Mouse (Mus musculus) intestine, embryonic 16.5 days (tissue): ENCODE measurements around the gene Zfp668. TPM values are rescaled to one million over a fixed set of nuclear protein-coding genes. Genes with fewer than 3 reads are reported as not detected.
A peak's percentile ranks its signal among the peaks of the same experiment; 100 is the strongest.

Experiments
- ATAC-seq: fragments of 200-750 bp; cut with Nextera tagmentation; 2 replicates; pipeline ENCODE4 v1.8.0; 2017; ENCODE audit warnings: moderate TSS enrichment, moderate library complexity
- H3K27ac ChIP-seq: fragments of 300-500 bp; sonication (generic); 2 replicates; pipeline ENCODE4 v1.5.1; 2014; ENCODE audit warnings: mild to moderate bottlenecking, low read length
- H3K27me3 ChIP-seq: fragments of 300-500 bp; sonication (generic); replicated peaks from 2 replicates; pipeline ENCODE4 v1.6.1; 2014; ENCODE audit warnings: low read length, control low read depth, mixed read lengths; ENCODE audit not compliant: control insufficient read depth, insufficient read depth
- H3K36me3 ChIP-seq: fragments of 300-500 bp; sonication (generic); 2 replicates; pipeline ENCODE4 v1.6.1; 2014; ENCODE audit warnings: low read length, control low read depth; ENCODE audit not compliant: control insufficient read depth, insufficient read depth
- H3K4me1 ChIP-seq: fragments of 300-500 bp; sonication (generic); 2 replicates; pipeline ENCODE4 v1.6.1; 2014; ENCODE audit warnings: low read length, control low read depth, mixed read lengths; ENCODE audit not compliant: control insufficient read depth, insufficient read depth
- H3K4me2 ChIP-seq: fragments of 300-500 bp; sonication (generic); 2 replicates; pipeline ENCODE4 v1.6.1; 2014; ENCODE audit warnings: low read depth, low read length, control low read depth
- H3K4me3 ChIP-seq: fragments of 300-500 bp; sonication (generic); 2 replicates; pipeline ENCODE4 v1.5.1; 2014; ENCODE audit warnings: mild to moderate bottlenecking, low read length
- H3K9ac ChIP-seq: fragments of 300-500 bp; sonication (generic); 2 replicates; pipeline ENCODE4 v1.6.1; 2014; ENCODE audit warnings: low read depth, low read length
- H3K9me3 ChIP-seq: fragments of 300-500 bp; sonication (generic); 2 replicates; pipeline ENCODE4 v1.6.1; 2016; ENCODE audit warnings: low read length, control low read depth; ENCODE audit not compliant: control insufficient read depth
- WGBS: fragments of 180-500 bp; shearing (Covaris S2); extraction: QIAGEN DNeasy Blood & Tissue Kit; methylation state at CpG from one replicate; pipeline ENCODE4 v1.1.7; 2014; 5-methylcytosine and 5-hydroxymethylcytosine counted together
- polyA plus RNA-seq: library from polyadenylated mRNA; unstranded; fragments of >200 nt; fragmentation: Nextera tagmentation; extraction: Ambion mirVana; gene quantifications from 2 replicates; pipeline ENCODE4 v1.2.1, GENCODE M21; 2015

Zfp668 gene
- polyA plus RNA-seq, 1 experiment from 2014 or later = 14.6 TPM

DNA sequence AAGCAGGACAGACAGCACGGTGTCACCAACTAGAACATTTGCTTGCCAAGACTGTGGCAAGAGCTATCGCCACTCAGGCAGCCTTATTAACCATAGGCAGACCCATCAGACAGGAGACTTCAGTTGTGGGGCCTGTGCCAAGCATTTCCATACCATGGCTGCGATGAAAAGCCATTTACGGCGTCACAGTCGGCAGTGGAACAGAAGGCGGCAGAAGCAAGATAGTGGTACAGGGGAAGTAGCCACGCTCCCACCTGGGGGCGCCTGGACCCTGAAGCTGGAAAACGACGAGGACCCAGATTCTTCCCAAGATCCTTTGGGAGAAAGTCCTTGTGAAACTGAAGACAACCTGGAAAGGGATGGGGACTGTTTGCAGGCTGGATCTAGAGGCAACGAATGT is 3.8 kb upstream of the Zfp668 start:
- H3K4me1 ChIP-seq = peaks cover 24% of the 10 kb centered on the region
- WGBS = 75% methylated on average over 12 of the region's 12 CpGs
- H3K27ac ChIP-seq = no peak overlapping the region

DNA sequence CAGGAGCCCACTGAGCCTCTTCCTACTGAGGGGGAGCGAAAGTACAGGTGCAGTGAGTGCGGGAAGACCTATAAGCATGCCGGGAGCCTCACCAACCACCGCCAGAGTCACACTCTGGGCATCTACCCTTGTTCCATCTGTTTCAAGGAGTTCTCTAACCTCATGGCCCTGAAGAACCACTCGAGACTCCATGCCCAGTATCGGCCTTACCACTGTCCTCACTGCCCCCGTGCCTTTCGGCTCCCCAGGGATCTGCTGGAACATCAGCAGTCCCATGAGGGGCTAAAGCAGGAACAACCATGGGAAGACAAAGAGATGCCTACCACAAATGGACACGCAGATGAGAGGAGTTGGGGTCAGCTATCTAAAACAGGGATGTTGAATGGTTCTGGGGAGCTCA is 2.7 kb upstream of the Zfp668 start:
- Histone ChIP-seq H3K4me2 (no peak overlapping the region), H3K4me1 (peaks cover 26% of the 10 kb centered on the region), H3K27ac (no peak overlapping the region), H3K9ac (no peak overlapping the region), H3K27me3 (no peaks in the 10 kb centered on the region), H3K36me3 (peaks cover 49% of the 10 kb centered on the region), H3K9me3 (no peaks in the 10 kb centered on the region), H3K4me3 (no peak overlapping the region)
- 96% methylated on average over 9 of the region's 9 CpGs for WGBS
- ATAC-seq = no peak

More for the DNA sequence above, 3.8 kb upstream of the Zfp668 start:
- H3K4me2 ChIP-seq = no peak overlapping the region
- no peak overlapping the region for H3K9ac ChIP-seq
- no peaks in the 10 kb centered on the region for H3K9me3 ChIP-seq
- peaks cover 55% of the 10 kb centered on the region for H3K36me3 ChIP-seq
- H3K27me3 ChIP-seq = no peaks in the 10 kb centered on the region
- no peak overlapping the region for H3K4me3 ChIP-seq
- no peak for ATAC-seq

DNA sequence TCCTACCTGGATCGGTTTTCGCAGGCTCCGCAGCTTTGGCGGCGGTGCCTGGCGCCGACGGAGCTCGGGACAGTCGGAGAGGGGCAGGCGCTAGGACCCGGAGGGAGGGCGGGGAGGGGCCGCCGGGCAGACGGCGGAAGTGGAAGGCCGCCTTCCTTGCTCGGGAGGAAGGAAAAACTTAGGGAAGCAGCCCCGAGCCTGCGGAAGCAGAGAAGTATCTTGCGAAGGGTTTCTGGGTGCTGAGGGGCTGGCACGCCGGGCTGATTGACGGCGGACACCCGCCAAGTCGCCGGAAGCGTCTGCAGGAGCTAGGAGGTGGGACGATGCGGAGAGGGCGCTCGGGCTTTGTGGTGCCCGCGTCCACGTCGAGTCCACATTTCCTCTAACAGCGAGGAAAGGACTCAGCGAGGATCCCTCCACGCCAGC is 574 bp downstream of the Zfp668 start, which contains the start of gene Zfp646:
Zfp646 (plus strand) TSS at position 181 of the 426 bp plus-strand sequence.
- Histone ChIP-seq H3K9me3 (no peaks in the 10 kb centered on the region), H3K9ac (peak within 1 kb of the TSS; percentile 99), H3K36me3 (peaks cover 24% of the 10 kb centered on the region), H3K27ac (peak within 1 kb of the TSS; percentile 100), H3K4me1 (peaks cover 21% of the 10 kb centered on the region), H3K4me3 (peak within 1 kb of the TSS; percentile 99), H3K4me2 (peak within 1 kb of the TSS; percentile 72), H3K27me3 (no peaks in the 10 kb centered on the region)
- under 1% methylated on average over 41 of the region's 41 CpGs for WGBS
- ATAC-seq = peak; percentile 92

DNA sequence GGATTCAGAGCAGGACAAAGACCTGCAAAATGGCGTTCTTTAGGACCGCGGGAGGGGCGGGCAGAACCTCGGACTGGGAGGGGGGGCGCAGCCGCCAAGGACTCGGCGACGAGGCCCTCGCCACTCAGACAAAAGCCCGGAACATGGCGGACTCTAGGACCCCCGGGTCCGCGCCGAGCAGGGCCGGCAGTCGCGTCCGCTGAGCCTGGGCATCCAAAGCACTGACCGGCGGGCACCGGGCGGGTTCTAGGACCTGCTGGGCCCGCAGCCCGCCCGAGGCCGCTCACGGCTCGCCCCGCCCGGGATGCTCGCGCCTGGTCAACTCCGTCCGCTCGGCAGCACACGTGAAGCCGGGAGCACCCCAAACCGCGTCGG is 1.0 kb downstream of the Zfp668 start:
- Histone ChIP-seq H3K4me3 (peak overlapping the region; percentile 99), H3K4me2 (peak overlapping the region; percentile 72), H3K9ac (peak overlapping the region; percentile 99), H3K27me3 (no peaks in the 10 kb centered on the region), H3K9me3 (no peaks in the 10 kb centered on the region), H3K36me3 (peaks cover 20% of the 10 kb centered on the region), H3K4me1 (peaks cover 21% of the 10 kb centered on the region), H3K27ac (peak overlapping the region; percentile 100)
- WGBS = under 1% methylated on average over 42 of the region's 43 CpGs
- ATAC-seq = peak; percentile 89

DNA sequence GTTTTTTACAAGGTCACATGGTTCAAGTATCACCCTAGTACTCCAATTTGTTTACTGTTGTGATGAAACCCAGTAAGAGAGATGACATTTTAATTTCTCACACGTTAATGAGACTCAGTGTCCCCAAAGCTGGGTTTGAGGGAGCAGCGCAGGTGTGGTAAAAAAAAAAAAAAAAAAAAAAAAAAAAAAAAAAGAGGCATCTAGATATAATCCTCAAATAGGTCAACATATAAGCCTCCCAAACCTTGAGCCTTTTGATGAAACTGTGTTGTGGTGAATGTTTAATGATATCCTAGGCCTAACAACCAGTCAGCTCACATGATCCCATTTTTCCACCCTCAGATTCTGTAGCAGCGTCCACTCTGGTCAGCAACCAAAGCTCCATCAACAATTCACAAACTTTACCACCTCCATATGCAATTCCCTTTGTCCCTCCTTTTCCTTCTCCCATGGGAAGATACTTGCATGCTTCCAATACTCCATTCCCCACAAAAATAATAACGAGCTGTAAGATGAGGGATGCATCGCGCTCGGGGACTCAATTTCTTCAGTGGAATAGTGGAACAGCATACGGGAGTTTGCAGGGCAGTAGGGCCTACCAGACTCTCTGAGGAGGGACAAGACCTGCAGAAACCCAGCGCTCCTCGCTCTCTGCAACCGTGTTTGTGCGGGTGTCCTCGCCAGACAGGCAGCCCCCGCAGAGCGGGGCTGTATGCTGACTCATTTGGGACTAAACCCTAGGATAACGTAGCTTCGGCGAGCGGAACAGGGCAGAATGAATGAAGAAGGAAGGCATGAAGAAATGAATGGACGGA is 1.6 kb downstream of the Zfp668 start:
- H3K27ac ChIP-seq = peak overlapping the region; percentile 100
- H3K4me2 ChIP-seq = peak overlapping the region; percentile 57
- H3K4me3 ChIP-seq = peak overlapping the region; percentile 99
- WGBS = 2% methylated on average over 20 of the region's 20 CpGs
- H3K4me1 ChIP-seq = peaks cover 21% of the 10 kb centered on the region
- no peaks in the 10 kb centered on the region for H3K9me3 ChIP-seq
- no peaks in the 10 kb centered on the region for H3K27me3 ChIP-seq
- peak; percentile 18 for ATAC-seq
- H3K36me3 ChIP-seq = peaks cover 16% of the 10 kb centered on the region
- H3K9ac ChIP-seq = peak overlapping the region; percentile 99

DNA sequence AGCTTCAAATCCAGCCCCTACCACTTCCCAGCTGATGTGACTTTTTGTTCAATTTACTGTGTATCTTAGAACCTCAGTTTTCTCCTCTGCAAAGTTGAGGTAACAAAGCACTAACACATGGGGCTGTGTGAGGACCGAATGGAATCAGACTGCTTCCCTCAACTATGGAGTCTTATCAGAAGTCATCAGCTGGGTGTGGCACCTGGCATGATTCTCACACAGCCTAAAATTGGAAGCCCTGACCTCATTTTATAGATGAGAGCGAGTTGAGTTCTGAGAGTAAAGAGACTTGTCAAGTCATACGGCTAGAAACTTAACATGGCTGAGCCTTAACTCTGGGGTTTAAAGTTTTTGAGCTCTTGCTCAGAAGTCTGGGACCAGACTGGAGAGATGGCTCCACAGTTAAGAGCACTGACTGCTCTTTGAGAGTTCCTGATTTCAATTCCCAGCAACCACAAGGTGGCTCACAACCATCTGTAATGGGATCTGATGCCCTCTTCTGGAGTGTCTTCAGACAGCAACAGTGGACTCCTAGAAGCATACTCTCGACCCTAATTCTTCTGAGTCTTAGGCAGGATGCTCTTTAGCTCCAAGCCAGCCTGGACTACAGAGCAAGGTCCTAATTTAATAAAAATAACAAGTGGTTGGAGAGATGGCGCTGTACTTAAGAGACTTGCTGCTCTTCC is 6.3 kb downstream of the Zfp668 start:
- WGBS = 81% methylated on average over 5 of the region's 5 CpGs
- no peak overlapping the region for H3K4me2 ChIP-seq

DNA sequence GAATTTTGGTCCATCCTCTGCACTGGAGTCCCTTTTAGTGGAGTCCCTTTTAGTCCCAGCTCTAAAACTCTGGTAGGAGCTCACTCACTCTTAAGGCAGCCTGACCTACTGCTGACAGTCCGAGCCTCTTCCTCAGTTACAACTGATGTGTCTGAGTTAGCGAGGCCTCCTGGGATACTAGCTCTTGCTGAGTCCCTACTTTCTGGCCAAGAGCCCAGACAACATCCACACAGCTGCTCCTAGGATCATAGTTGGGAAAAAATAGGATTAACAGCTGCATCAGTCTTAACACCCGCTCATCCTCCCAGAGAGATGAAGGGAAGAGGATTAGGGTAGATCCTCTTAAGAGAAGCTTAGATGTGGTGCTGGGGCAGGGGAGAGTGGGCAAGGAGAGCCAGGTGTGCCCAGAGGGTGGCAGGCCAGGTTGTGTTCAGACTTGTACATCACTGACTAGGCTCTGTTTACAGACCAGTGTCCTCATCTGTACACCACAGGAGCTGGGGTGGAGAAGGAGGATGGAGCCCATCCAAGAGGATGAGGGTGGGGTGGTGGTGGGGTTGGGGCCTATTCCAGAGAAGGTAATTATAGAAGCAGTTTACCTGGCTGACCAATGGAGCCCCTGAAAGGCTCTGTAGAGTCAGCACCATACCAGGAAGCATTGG is 7.3 kb downstream of the Zfp668 start:
- peak; percentile 69 for ATAC-seq
- no peaks in the 10 kb centered on the region for H3K9me3 ChIP-seq
- WGBS = 55% methylated on average over 3 of the region's 3 CpGs
- peak overlapping the region; percentile 36 for H3K27ac ChIP-seq
- H3K36me3 ChIP-seq = peaks cover 18% of the 10 kb centered on the region
- no peaks in the 10 kb centered on the region for H3K27me3 ChIP-seq
- H3K4me1 ChIP-seq = peaks cover 12% of the 10 kb centered on the region
- no peak overlapping the region for H3K9ac ChIP-seq
- no peak overlapping the region for H3K4me3 ChIP-seq
- no peak overlapping the region for H3K4me2 ChIP-seq

More for the DNA sequence above, 6.3 kb downstream of the Zfp668 start:
- no peak overlapping the region for H3K9ac ChIP-seq
- no peak for ATAC-seq
- peaks cover 17% of the 10 kb centered on the region for H3K4me1 ChIP-seq
- no peak overlapping the region for H3K27ac ChIP-seq
- no peak overlapping the region for H3K4me3 ChIP-seq
- no peaks in the 10 kb centered on the region for H3K27me3 ChIP-seq
- no peaks in the 10 kb centered on the region for H3K9me3 ChIP-seq
- peaks cover 18% of the 10 kb centered on the region for H3K36me3 ChIP-seq

DNA sequence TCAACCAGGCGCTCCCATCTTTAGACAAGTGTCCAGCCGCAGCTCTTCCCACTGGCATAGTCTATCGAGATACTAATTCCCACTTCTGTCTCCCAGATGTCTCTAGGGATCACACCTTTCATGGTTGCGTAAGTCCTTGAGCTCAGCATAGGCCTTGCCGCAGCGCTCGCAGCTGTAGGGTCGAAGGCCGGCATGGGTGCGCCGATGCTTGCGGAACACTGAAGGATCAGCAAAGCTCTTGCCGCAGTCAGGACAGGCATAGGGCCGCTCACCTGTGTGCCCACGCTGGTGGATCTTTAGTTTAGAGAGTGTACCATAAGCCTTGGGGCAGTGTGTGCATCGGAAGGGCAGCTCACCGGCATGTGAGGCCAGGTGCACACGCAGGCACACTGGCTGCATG is 9.0 kb downstream of the Zfp668 start:
- Histone ChIP-seq H3K4me1 (peaks cover 5% of the 10 kb centered on the region), H3K4me3 (no peak overlapping the region), H3K4me2 (no peak overlapping the region), H3K27ac (no peak overlapping the region), H3K9ac (no peak overlapping the region), H3K9me3 (no peaks in the 10 kb centered on the region), H3K27me3 (no peaks in the 10 kb centered on the region), H3K36me3 (peaks cover 18% of the 10 kb centered on the region)
- no peak for ATAC-seq
- WGBS = 96% methylated on average over 18 of the region's 18 CpGs

DNA sequence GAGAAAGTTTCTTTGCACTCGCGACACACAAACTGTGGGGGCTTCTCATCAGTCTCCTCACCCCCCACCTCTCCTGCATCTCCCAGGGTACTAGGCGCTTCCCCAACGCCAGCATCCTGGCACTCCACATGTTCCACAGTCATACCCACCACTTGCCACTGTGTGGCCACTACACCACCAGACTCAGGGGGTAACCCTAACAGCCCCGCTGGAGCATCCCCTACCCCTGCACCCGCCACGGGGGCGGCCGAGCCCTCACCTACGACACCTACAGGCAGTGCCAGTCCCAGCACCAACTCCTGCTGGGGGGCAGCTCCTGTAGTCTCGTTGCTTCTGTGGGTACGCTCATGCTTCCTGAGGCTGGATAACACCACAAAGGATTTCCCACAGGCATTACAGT is 10.2 kb downstream of the Zfp668 start:
- H3K4me2 ChIP-seq = no peak overlapping the region
- no peaks in the 10 kb centered on the region for H3K9me3 ChIP-seq
- H3K27ac ChIP-seq = no peak overlapping the region
- H3K27me3 ChIP-seq = no peaks in the 10 kb centered on the region
- no peak overlapping the region for H3K4me3 ChIP-seq
- no peak for ATAC-seq
- peaks cover 5% of the 10 kb centered on the region for H3K4me1 ChIP-seq
- WGBS = 90% methylated on average over 12 of the region's 12 CpGs
- peaks cover 18% of the 10 kb centered on the region for H3K36me3 ChIP-seq
- no peak overlapping the region for H3K9ac ChIP-seq
